ENCODE assay signal across 15 mouse cellular contexts in genomic region chr2:74951401-74952260, GRCm38 (mm10).
"Had no signal": no experiment of that assay in that cellular context is flagged by ENCODE, and none has a peak within 500 bp of the region (broad histone marks: within the 10 kb centered on the region; RNA-seq: fewer than 3 reads in every experiment).

No protein-coding gene starts in this region.

- H3K4me3 ChIP-seq: liver, embryonic 13.5 days; lung, embryonic 15.5 days; megakaryocyte, embryonic 14.5 days; midbrain, embryonic 12.5 days; neural tube, embryonic 15.5 days had no signal

- H3K36me3 ChIP-seq: liver, embryonic 13.5 days; lung, embryonic 15.5 days; midbrain, embryonic 12.5 days; neural tube, embryonic 15.5 days had no signal

- H3K4me2 ChIP-seq: liver, embryonic 13.5 days; lung, embryonic 15.5 days; midbrain, embryonic 12.5 days; neural tube, embryonic 15.5 days had no signal

- DNase-seq: kidney, postnatal 10 days; kidney, postnatal 4 days; left cerebral cortex, postnatal 4 days; liver; liver, embryonic 13.5 days; liver, postnatal 0 days; lung, postnatal 14 days; thymus, adult 18-20 months; thymus, postnatal 14 days had no signal

- ATAC-seq: liver, postnatal 0 days had no signal

- H3K27ac ChIP-seq: liver, embryonic 13.5 days; lung, embryonic 15.5 days; macrophage; midbrain, embryonic 12.5 days; neural tube, embryonic 15.5 days; stomach, postnatal 0 days had no signal

- H3K27me3 ChIP-seq: liver, embryonic 13.5 days; midbrain, embryonic 12.5 days; neural tube, embryonic 15.5 days had no signal

- H3K9me3 ChIP-seq: lung, embryonic 15.5 days; midbrain, embryonic 12.5 days; neural tube, embryonic 15.5 days had no signal

- H3K9ac ChIP-seq: liver, embryonic 13.5 days; liver, postnatal 0 days; lung, embryonic 15.5 days; midbrain, embryonic 12.5 days; neural tube, embryonic 15.5 days had no signal

- H3K4me1 ChIP-seq: liver, embryonic 13.5 days; lung, embryonic 15.5 days; megakaryocyte, embryonic 14.5 days; midbrain, embryonic 12.5 days; neural tube, embryonic 15.5 days had no signal
